Mouse (Mus musculus): Measurements from ENCODE around the gene Slc29a3.

DNA sequence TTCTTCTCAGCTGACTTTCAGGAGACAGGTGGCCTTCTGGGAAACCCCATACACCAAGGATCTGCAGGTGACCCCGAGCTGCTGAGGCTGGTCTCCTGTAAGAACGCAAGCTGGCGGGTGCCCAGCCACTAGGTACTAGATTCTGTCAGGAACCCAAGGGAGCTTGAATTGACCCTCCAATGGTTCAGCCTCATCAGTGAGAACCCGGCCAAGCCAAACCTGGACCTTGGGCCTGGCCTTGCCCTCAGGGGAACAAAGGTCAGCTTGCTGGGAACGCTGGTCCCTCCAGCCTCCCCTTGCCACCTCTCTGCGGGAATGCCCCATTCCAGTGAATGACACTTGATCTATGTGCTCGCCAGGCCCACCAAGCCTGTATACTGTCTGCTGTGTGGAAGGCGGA, 19.1 kb downstream of the Slc29a3 start:
- no peak for TF ChIP-seq POLR2A (IDR thresholded peaks at IDR 0.05; ENCODE audit: low read depth, low read length)
- no peak for TF ChIP-seq CTCF (conservative IDR thresholded peaks at IDR 0.05; ENCODE audit: insufficient read depth, insufficient read length, low read depth, low read length)
